Mouse (Mus musculus) left cerebral cortex, adult 2 months (tissue): ENCODE results near the gene Megf6. TPM values are rescaled to one million over a fixed set of nuclear protein-coding genes. Genes with fewer than 3 reads are reported as not detected.

Source experiments
- DNase-seq, 2 experiments: peaks; one replicate each; pipeline ENCODE4 v3.0.0; 2021 to 2022; ENCODE audit warnings: low spot score in 2 of 2, mixed read lengths in 1 of 2; ENCODE audit errors: extremely low spot score in 1 of 2
- H3K27ac ChIP-seq: fragments of 200-600 bp; 2 replicates; pipeline ENCODE4 v1.8.1; 2022
- H3K4me3 ChIP-seq: fragments of 200-600 bp; 2 replicates; pipeline ENCODE4 v1.8.1; 2022
- CTCF ChIP-seq: fragments of 200-600 bp; IDR thresholded peaks from 2 replicates; pipeline ENCODE4 v1.8.1; 2022; ENCODE audit warnings: antibody characterized with exemption, mild to moderate bottlenecking, moderate library complexity
- intact Hi-C: fragments of 180-260 bp; cut with DNase I; formaldehyde crosslinking; loops from one replicate; pipeline ENCODE4 v1.15.1; 2025
- total RNA-seq, 2 experiments: library from RNA; stranded (reverse); gene quantifications; 2 replicates each; pipeline ENCODE4 v1.2.3; 2021

Megf6 gene
- total RNA-seq, 2 experiments from 2014 or later, result 4.3 to 5.5 TPM

DNA sequence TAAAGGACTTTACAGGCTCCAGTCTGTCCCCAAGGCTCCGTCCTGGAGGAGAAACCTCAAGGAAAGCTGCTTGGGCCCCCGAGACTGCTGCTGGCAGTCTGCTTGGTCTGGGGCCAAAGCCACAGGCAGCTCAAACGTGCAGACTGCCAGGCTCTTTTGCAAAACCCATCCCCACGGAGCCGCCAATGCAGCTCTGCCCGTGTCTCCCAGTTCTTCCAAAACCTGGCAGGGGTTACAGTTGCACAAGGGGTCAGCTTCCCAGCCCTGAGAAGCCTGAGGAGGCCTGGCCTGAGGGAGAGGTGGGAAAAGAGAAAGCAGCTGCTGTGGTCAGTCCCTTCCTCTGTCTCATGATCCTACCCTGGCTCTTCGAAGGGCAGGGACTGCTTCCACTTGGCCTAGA is 74.8 kb downstream of the Megf6 start:
- no peak for DNase-seq
- intact Hi-C loops, result no loop called here
- no peak for TF ChIP-seq CTCF
- H3K27ac ChIP-seq, result no peak overlapping the region
- H3K4me3 ChIP-seq, result no peak overlapping the region

GRCm38 (mm10) chr4:154246115-154247040 is 75.8 kb downstream of the Megf6 start:
- peak; percentile 32 to 65 for DNase-seq
- TF ChIP-seq CTCF, result peak; percentile 80

GRCm38 (mm10) chr4:154247207-154248091 is 76.9 kb downstream of the Megf6 start:
- Histone ChIP-seq H3K4me3 (no peak overlapping the region), H3K27ac (no peak overlapping the region)
- TF ChIP-seq CTCF, result no peak
- DNase-seq, result no peak
- intact Hi-C loops, result no loop called here

More at GRCm38 (mm10) chr4:154246115-154247040, 75.8 kb downstream of the Megf6 start:
- intact Hi-C loops, result no loop called here
- Histone ChIP-seq H3K27ac (no peak overlapping the region), H3K4me3 (no peak overlapping the region)

DNA sequence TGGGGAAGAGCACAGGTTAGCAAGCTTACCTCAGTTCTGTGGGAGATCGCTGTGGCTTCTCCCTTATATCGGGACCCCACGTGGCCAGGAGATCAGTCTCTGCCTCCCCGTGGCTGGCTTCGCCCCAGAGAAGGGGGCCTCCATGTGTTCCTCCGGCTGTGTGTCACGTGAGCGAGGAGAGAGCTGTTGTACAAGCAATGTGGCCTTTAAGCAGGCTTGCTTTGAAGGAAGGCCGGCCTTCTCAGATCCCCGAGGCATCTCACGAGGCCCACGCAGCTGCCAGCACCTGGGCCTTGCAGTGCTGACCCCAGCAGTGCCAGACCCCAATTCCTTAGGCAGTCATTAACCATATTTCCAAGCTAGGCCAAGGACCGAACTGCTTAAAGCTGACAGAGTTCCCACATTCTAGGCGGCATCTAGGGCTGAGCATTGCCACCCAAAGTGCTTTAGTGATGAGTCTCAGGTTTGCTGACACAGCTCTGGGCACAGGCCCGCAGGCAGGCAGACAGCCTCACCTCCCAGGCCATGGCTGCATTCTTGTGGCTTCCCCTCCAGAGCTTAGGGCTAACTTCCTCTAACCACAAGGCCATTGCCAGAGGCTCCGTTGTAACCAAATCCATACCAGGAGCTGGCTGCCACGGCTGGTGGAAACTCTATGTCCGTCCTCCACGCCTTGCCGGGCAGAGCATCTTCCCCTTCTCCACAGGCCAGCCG is 77.7 kb downstream of the Megf6 start:
- intact Hi-C loops, result no loop called here
- Histone ChIP-seq H3K4me3 (no peak overlapping the region), H3K27ac (no peak overlapping the region)
- TF ChIP-seq CTCF, result no peak
- no peak for DNase-seq

GRCm38 (mm10) chr4:154249316-154249715 is 78.8 kb downstream of the Megf6 start:
- no peak for DNase-seq
- intact Hi-C loops, result no loop called here
- TF ChIP-seq CTCF, result no peak
- Histone ChIP-seq H3K4me3 (no peak overlapping the region), H3K27ac (no peak overlapping the region)

- no peak for TF ChIP-seq CTCF
- peak; percentile 36 to 56 for DNase-seq
- Histone ChIP-seq H3K27ac (no peak overlapping the region), H3K4me3 (no peak overlapping the region)
- intact Hi-C loops, result no loop called here
Observed at GRCm38 (mm10) chr4:154252537-154253255, 82.2 kb downstream of the Megf6 start.

DNA sequence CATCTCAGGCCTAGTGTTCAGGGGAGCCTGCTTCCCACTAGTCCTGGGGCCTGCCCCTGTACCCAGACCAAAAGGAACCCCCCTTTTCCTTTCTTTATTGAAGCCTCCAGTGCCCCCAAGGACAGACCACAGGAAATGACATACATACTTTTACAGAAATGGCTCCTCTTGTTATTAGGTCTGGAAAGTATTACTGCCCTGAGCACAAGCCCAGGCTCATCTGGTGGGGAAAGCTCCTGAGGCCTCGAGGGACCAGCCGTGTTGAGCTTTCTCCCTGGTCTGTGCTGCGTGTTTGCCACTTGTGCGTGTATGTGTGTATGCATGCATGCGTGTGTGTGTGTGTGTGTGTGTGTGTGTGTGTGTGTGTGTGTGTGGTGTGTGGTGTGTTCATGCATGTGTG is 90.2 kb downstream of the Megf6 start:
- intact Hi-C loops, result no loop called here
- no peak for TF ChIP-seq CTCF
- Histone ChIP-seq H3K27ac (no peak overlapping the region), H3K4me3 (no peak overlapping the region)
- DNase-seq, result no peak

DNA sequence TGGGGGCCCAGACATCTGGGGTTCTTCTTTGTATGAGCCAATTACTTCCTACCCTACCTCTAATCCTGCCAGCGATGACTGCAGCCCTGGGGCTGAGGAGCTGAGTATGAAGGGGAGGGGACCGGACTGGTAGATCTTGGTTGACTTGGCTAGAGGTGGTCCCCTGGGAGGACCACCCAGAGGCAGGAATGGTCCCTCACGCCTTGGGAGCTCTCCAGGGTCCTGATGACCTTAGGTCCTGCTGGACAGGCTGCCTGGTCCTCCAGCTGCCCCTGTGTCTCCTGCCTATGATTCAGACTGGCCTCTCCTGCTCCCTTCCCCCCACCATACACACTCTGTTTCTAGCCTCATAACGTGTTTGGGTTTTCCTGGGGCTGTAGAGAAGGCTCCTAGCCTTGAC is 91.5 kb downstream of the Megf6 start:
- no peak overlapping the region for H3K27ac ChIP-seq
- no peak for TF ChIP-seq CTCF

GRCm38 (mm10) chr4:154267511-154267910 is 97.0 kb downstream of the Megf6 start:
- Histone ChIP-seq H3K27ac (no peak overlapping the region), H3K4me3 (no peak overlapping the region)
- intact Hi-C loops, result no loop called here
- DNase-seq, result no peak
- TF ChIP-seq CTCF, result no peak

More for the DNA sequence above, 91.5 kb downstream of the Megf6 start:
- no peak overlapping the region for H3K4me3 ChIP-seq
- no peak for DNase-seq
- intact Hi-C loops, result no loop called here

GRCm38 (mm10) chr4:154269520-154269919 is 99.0 kb downstream of the Megf6 start:
- Histone ChIP-seq H3K4me3 (no peak overlapping the region), H3K27ac (no peak overlapping the region)
- DNase-seq, result no peak
- no peak for TF ChIP-seq CTCF
- intact Hi-C loops, result no loop called here

DNA sequence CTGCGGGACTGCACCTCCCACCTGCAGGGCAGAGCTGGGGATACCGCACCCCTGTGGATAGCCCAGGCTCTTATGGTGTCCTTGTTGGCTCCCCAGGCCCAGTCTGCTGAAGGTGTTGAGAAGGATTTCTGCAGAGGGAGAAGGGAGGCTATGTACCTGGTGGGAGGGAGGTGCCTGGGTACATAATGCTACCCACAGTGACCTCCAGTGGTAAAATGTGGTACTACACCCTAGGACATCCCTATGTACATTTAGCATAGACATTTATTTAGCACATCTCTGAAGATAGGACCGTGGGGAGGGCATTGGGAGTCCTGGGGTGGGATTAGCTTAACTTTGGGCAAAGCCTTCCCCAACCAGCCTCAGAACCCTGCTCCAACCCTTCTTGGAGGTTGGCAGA is 102.5 kb downstream of the Megf6 start:
- peak; percentile 77 for TF ChIP-seq CTCF
- peak in 1 of 2 experiments; percentile 29 for DNase-seq
- intact Hi-C loops, result loop anchor here (10.0 kb wide), 1 partner anchor 108 kb away; the partner anchor contains the start of gene Tprgl
- Histone ChIP-seq H3K27ac (no peak overlapping the region), H3K4me3 (no peak overlapping the region)
